Mouse (Mus musculus) ovary, adult 10 weeks (tissue): Measurements from ENCODE around the gene Cyp2j7. TPM values are rescaled to one million over a fixed set of nuclear protein-coding genes. Genes with fewer than 3 reads are reported as not detected.

ENCODE experiments used
- polyA plus RNA-seq: library from polyadenylated mRNA; stranded (reverse); fragments of 350-450 nt; fragmentation: Illumina TruSeq; extraction: RNeasy Lipid Tissue Mini Kit (QIAGEN cat#74804); gene quantifications from one replicate; pipeline ENCODE4 v1.2.3, GENCODE M21; 2014

Gene Cyp2j7
- polyA plus RNA-seq, result not detected

DNA sequence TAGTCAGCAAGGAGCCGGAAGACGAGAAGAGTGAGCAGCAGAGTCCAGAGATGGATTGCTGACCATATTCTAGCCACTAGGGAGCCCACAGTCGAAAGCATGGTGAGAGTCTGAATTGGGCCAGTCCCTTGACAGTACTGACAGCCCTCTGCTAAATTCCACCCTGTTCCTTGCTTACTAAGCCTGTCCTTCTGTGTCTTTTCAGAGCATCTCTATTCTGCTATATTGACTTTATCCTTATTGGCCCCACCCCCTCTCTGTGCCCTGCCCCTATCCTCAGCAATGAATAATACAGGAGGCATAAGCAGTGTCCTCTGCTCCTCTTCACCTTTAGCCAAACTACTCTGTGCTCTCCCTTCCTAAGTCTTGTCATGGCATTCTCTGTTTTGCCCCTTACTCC, at the start of gene Cyp2j7:
Cyp2j7 (minus strand) TSS at position 101 of the 400 bp plus-strand sequence.

Other genes starting within 250 kb of the Cyp2j7 start
- 0.20 TPM for gene Cyp2j13, start 159.1 kb downstream of the Cyp2j7 start, polyA plus RNA-seq
- gene Cyp2j12, start 95.5 kb downstream of the Cyp2j7 start, polyA plus RNA-seq, result 0.43 TPM
- not detected for gene Cyp2j11, start 112.0 kb upstream of the Cyp2j7 start, polyA plus RNA-seq